Mouse (Mus musculus): ENCODE measurements around the gene Mmrn1. TPM values are rescaled to one million over a fixed set of nuclear protein-coding genes. Genes with fewer than 3 reads are reported as not detected.

Gene Mmrn1
- polyA plus RNA-seq, 1 experiment from 2014 or later, result 9.9 TPM

Other genes with a start within 250 kb of the Mmrn1 start
- 45.5 and 51.6 TPM in 2 replicates for gene Snca, start 95.1 kb upstream of the Mmrn1 start, polyA plus RNA-seq (2014; fragmentation: Nextera tagmentation; extraction: Ambion mirVana)

Measured in embryonic facial prominence, embryonic 14.5 days (tissue).